Mouse (Mus musculus) forebrain, embryonic 12.5 days (tissue): ENCODE measurements at regions not wholly inside any gene's neighbourhood (a gene's known extent, or its start where the extent isn't known, plus 50 kb on each side); places are given as distances from the start of the nearest gene placed in this dataset.

Experiments
- ATAC-seq: fragments of 200-750 bp; cut with Nextera tagmentation; 2 replicates; pipeline ENCODE4 v1.8.0; 2017; ENCODE audit warnings: moderate TSS enrichment; ENCODE audit not compliant: low FRiP score
- H3K27ac ChIP-seq: fragments of 300-500 bp; sonication (generic); 2 replicates; pipeline ENCODE4 v1.5.1; 2016; ENCODE audit warnings: mild to moderate bottlenecking
- H3K27me3 ChIP-seq: fragments of 300-500 bp; sonication (generic); 2 replicates; pipeline ENCODE4 v1.6.1; 2016; ENCODE audit warnings: mild to moderate bottlenecking
- H3K36me3 ChIP-seq: fragments of 300-500 bp; sonication (generic); replicated peaks from 2 replicates; pipeline ENCODE4 v1.6.1; 2016; ENCODE audit warnings: mild to moderate bottlenecking
- H3K4me1 ChIP-seq: fragments of 300-500 bp; sonication (generic); 2 replicates; pipeline ENCODE4 v1.6.1; 2016
- H3K4me2 ChIP-seq: fragments of 300-500 bp; sonication (generic); 2 replicates; pipeline ENCODE4 v1.6.1; 2016; ENCODE audit warnings: mild to moderate bottlenecking, moderate library complexity
- H3K4me3 ChIP-seq: fragments of 300-500 bp; sonication (generic); replicated peaks from 2 replicates; pipeline ENCODE4 v1.5.1; 2016; ENCODE audit warnings: mild to moderate bottlenecking
- H3K9ac ChIP-seq: fragments of 300-500 bp; sonication (generic); 2 replicates; pipeline ENCODE4 v1.6.1; 2016; ENCODE audit warnings: mild to moderate bottlenecking
- H3K9me3 ChIP-seq: fragments of 300-500 bp; sonication (generic); 2 replicates; pipeline ENCODE4 v1.6.1; 2016
- WGBS: fragments of 180-500 bp; shearing (Covaris S2); methylation state at CpG from one replicate; pipeline ENCODE4 v1.1.7; 2016; 5-methylcytosine and 5-hydroxymethylcytosine counted together

GRCm38 (mm10) chr17:75892156-75892555 is 340.4 kb upstream of the Fam98a start:
- H3K4me1 ChIP-seq, result no peaks in the 10 kb centered on the region
- WGBS, result 89% methylated on average over 4 of the region's 4 CpGs
- no peaks in the 10 kb centered on the region for H3K9me3 ChIP-seq
- H3K9ac ChIP-seq, result no peak overlapping the region
- H3K4me3 ChIP-seq, result no peak overlapping the region
- no peak overlapping the region for H3K27ac ChIP-seq
- H3K36me3 ChIP-seq, result no peaks in the 10 kb centered on the region
- no peaks in the 10 kb centered on the region for H3K27me3 ChIP-seq
- ATAC-seq, result no peak
- H3K4me2 ChIP-seq, result no peak overlapping the region

- H3K27ac ChIP-seq, result no peak overlapping the region
- no peak overlapping the region for H3K9ac ChIP-seq
- H3K4me2 ChIP-seq, result no peak overlapping the region
- no peaks in the 10 kb centered on the region for H3K27me3 ChIP-seq
- H3K36me3 ChIP-seq, result no peaks in the 10 kb centered on the region
- 90% methylated on average over 4 of the region's 4 CpGs for WGBS
- no peaks in the 10 kb centered on the region for H3K4me1 ChIP-seq
- no peaks in the 10 kb centered on the region for H3K9me3 ChIP-seq
- H3K4me3 ChIP-seq, result no peak overlapping the region
- no peak for ATAC-seq
Measured at GRCm38 (mm10) chr17:75891564-75891963, 339.8 kb upstream of the Fam98a start.

- Histone ChIP-seq H3K4me2 (no peak overlapping the region), H3K27ac (no peak overlapping the region), H3K4me1 (no peaks in the 10 kb centered on the region), H3K4me3 (no peak overlapping the region), H3K27me3 (no peaks in the 10 kb centered on the region), H3K9ac (no peak overlapping the region), H3K36me3 (no peaks in the 10 kb centered on the region), H3K9me3 (no peaks in the 10 kb centered on the region)
- ATAC-seq, result no peak
- 39% methylated on average over 1 of the region's 1 CpGs for WGBS
Measured at GRCm38 (mm10) chr17:75877848-75878247, 326.1 kb upstream of the Fam98a start.

GRCm38 (mm10) chr17:75876895-75877294 is 325.1 kb upstream of the Fam98a start:
- Histone ChIP-seq H3K4me1 (no peaks in the 10 kb centered on the region), H3K9ac (no peak overlapping the region), H3K4me3 (no peak overlapping the region), H3K27ac (no peak overlapping the region), H3K9me3 (no peaks in the 10 kb centered on the region), H3K36me3 (no peaks in the 10 kb centered on the region), H3K4me2 (no peak overlapping the region), H3K27me3 (no peaks in the 10 kb centered on the region)
- no peak for ATAC-seq
- WGBS, result 86% methylated on average over 7 of the region's 7 CpGs

- Histone ChIP-seq H3K4me2 (no peak overlapping the region), H3K4me1 (no peaks in the 10 kb centered on the region), H3K9me3 (no peaks in the 10 kb centered on the region), H3K27ac (no peak overlapping the region), H3K36me3 (no peaks in the 10 kb centered on the region), H3K4me3 (no peak overlapping the region), H3K9ac (no peak overlapping the region), H3K27me3 (no peaks in the 10 kb centered on the region)
- 87% methylated on average over 6 of the region's 6 CpGs for WGBS
- no peak for ATAC-seq
Measured at GRCm38 (mm10) chr17:75874535-75874934, 322.8 kb upstream of the Fam98a start.

GRCm38 (mm10) chr17:75870492-75870891 is 318.7 kb upstream of the Fam98a start:
- ATAC-seq, result peak; percentile 72; the same call in 1 of the 2 replicates
- Histone ChIP-seq H3K9me3 (no peaks in the 10 kb centered on the region), H3K4me1 (no peaks in the 10 kb centered on the region), H3K27me3 (no peaks in the 10 kb centered on the region), H3K4me3 (no peak overlapping the region), H3K27ac (no peak overlapping the region), H3K36me3 (no peaks in the 10 kb centered on the region), H3K9ac (no peak overlapping the region), H3K4me2 (no peak overlapping the region)
- WGBS, result 9% methylated on average over 2 of the region's 2 CpGs

GRCm38 (mm10) chr17:75857015-75857414 is 305.3 kb upstream of the Fam98a start:
- no peaks in the 10 kb centered on the region for H3K27me3 ChIP-seq
- no peak overlapping the region for H3K4me3 ChIP-seq
- no peaks in the 10 kb centered on the region for H3K9me3 ChIP-seq
- no peak overlapping the region for H3K4me2 ChIP-seq
- peak; percentile 27; the same call in 1 of the 2 replicates for ATAC-seq
- H3K27ac ChIP-seq, result no peak overlapping the region
- no peaks in the 10 kb centered on the region for H3K36me3 ChIP-seq
- WGBS, result 48% methylated on average over 8 of the region's 8 CpGs
- no peak overlapping the region for H3K9ac ChIP-seq
- H3K4me1 ChIP-seq, result no peaks in the 10 kb centered on the region

GRCm38 (mm10) chr17:75815997-75816626 is 264.4 kb upstream of the Fam98a start:
- H3K36me3 ChIP-seq, result no peaks in the 10 kb centered on the region
- peaks cover 10% of the 10 kb centered on the region for H3K4me1 ChIP-seq
- H3K27ac ChIP-seq, result no peak overlapping the region
- peak; percentile 84 for ATAC-seq
- 25% methylated on average over 12 of the region's 12 CpGs for WGBS
- no peak overlapping the region for H3K9ac ChIP-seq
- peak overlapping the region; percentile 8; the same call in 1 of the 2 replicates for H3K4me2 ChIP-seq
- peaks cover 51% of the 10 kb centered on the region for H3K27me3 ChIP-seq
- H3K4me3 ChIP-seq, result no peak overlapping the region
- no peaks in the 10 kb centered on the region for H3K9me3 ChIP-seq

GRCm38 (mm10) chr17:75812163-75812562 is 260.4 kb upstream of the Fam98a start:
- no peak for ATAC-seq
- H3K27me3 ChIP-seq, result peaks cover 35% of the 10 kb centered on the region
- WGBS, result 78% methylated on average over 3 of the region's 3 CpGs

GRCm38 (mm10) chr17:75808524-75809326 is 257.0 kb upstream of the Fam98a start:
- no peak overlapping the region for H3K27ac ChIP-seq
- no peaks in the 10 kb centered on the region for H3K36me3 ChIP-seq
- no peak overlapping the region for H3K4me3 ChIP-seq
- peak; percentile 85 for ATAC-seq
- peaks cover 35% of the 10 kb centered on the region for H3K27me3 ChIP-seq
- H3K9me3 ChIP-seq, result no peaks in the 10 kb centered on the region
- peaks cover 16% of the 10 kb centered on the region; the same call in 1 of the 2 replicates for H3K4me1 ChIP-seq
- H3K4me2 ChIP-seq, result no peak overlapping the region; the same call in 1 of the 2 replicates
- WGBS, result 26% methylated on average over 6 of the region's 6 CpGs
- H3K9ac ChIP-seq, result no peak overlapping the region

More at GRCm38 (mm10) chr17:75812163-75812562, 260.4 kb upstream of the Fam98a start:
- Histone ChIP-seq H3K27ac (no peak overlapping the region), H3K4me1 (peaks cover 26% of the 10 kb centered on the region), H3K36me3 (no peaks in the 10 kb centered on the region), H3K9me3 (no peaks in the 10 kb centered on the region), H3K4me2 (no peak overlapping the region), H3K4me3 (no peak overlapping the region), H3K9ac (no peak overlapping the region)

- H3K4me3 ChIP-seq, result no peak overlapping the region
- no peaks in the 10 kb centered on the region for H3K36me3 ChIP-seq
- no peaks in the 10 kb centered on the region for H3K9me3 ChIP-seq
- H3K27me3 ChIP-seq, result peaks cover 33% of the 10 kb centered on the region
- ATAC-seq, result no peak
- peaks cover 16% of the 10 kb centered on the region; the same call in 1 of the 2 replicates for H3K4me1 ChIP-seq
- no peak overlapping the region for H3K9ac ChIP-seq
- H3K4me2 ChIP-seq, result no peak overlapping the region
- 52% methylated on average over 1 of the region's 1 CpGs for WGBS
- H3K27ac ChIP-seq, result no peak overlapping the region
Measured at GRCm38 (mm10) chr17:75808025-75808424, 256.3 kb upstream of the Fam98a start.

GRCm38 (mm10) chr17:75804358-75804757 is 252.6 kb upstream of the Fam98a start:
- Histone ChIP-seq H3K27ac (no peak overlapping the region), H3K9me3 (no peaks in the 10 kb centered on the region), H3K9ac (no peak overlapping the region), H3K4me1 (peaks cover 4% of the 10 kb centered on the region; the same call in 1 of the 2 replicates), H3K4me3 (no peak overlapping the region), H3K4me2 (no peak overlapping the region), H3K27me3 (peaks cover 23% of the 10 kb centered on the region), H3K36me3 (no peaks in the 10 kb centered on the region)
- no peak for ATAC-seq
- 60% methylated on average over 1 of the region's 1 CpGs for WGBS
